Mouse (Mus musculus) C2C12 (cell line): ENCODE data around the gene Smc4.

Experiments used
- CEBPB ChIP-seq: IDR thresholded peaks from one replicate; pipeline ENCODE4 v1.6.1; 2011; ENCODE audit warnings: low read depth, mild to moderate bottlenecking, control low read depth, moderate library complexity
- CTCF ChIP-seq: IDR thresholded peaks from one replicate; pipeline ENCODE4 v1.5.1; 2011; ENCODE audit not compliant: control insufficient read depth, insufficient read depth, insufficient read length
- MAX ChIP-seq: IDR thresholded peaks from one replicate; pipeline ENCODE4 v1.6.1; 2011; ENCODE audit warnings: mild to moderate bottlenecking, control low read depth
- MYOD1 ChIP-seq: IDR thresholded peaks from one replicate; pipeline ENCODE4 v1.6.1; 2011; ENCODE audit warnings: low read depth; ENCODE audit not compliant: control insufficient read depth, insufficient read length
- MYOG ChIP-seq: IDR thresholded peaks from one replicate; pipeline ENCODE4 v1.6.1; 2011; ENCODE audit not compliant: control insufficient read depth, insufficient read length; ENCODE audit errors: extremely low read depth
- USF1 ChIP-seq: IDR thresholded peaks from one replicate; pipeline ENCODE4 v1.6.1; 2011; ENCODE audit warnings: low read depth, mild to moderate bottlenecking, control low read depth, moderate library complexity

- no peak for TF ChIP-seq CTCF
- no peak for TF ChIP-seq CEBPB
- no peak for TF ChIP-seq USF1
- no peak for TF ChIP-seq MAX
- no peak for TF ChIP-seq MYOG
- TF ChIP-seq MYOD1: no peak
Observed at GRCm38 (mm10) chr3:68986550-68986949, 18.0 kb upstream of the Smc4 start.
